Mouse (Mus musculus): ENCODE results near the gene Upk3a. TPM values are rescaled to one million over a fixed set of nuclear protein-coding genes. Genes with fewer than 3 reads are reported as not detected.

Upk3a gene
- total RNA-seq, 2 experiments from 2014 or later: not detected

GRCm38 (mm10) chr15:85049758-85050157 lies 32.8 kb downstream of the Upk3a start:
- no peak for DNase-seq

GRCm38 (mm10) chr15:85054098-85054497 lies 37.2 kb downstream of the Upk3a start:
- DNase-seq: no peak

- DNase-seq: no peak
Observed at GRCm38 (mm10) chr15:85055186-85055585, 38.2 kb downstream of the Upk3a start.

- no peak for DNase-seq
Observed at GRCm38 (mm10) chr15:85063421-85063820, 46.5 kb downstream of the Upk3a start.

GRCm38 (mm10) chr15:85070561-85070960 lies 53.6 kb downstream of the Upk3a start:
- DNase-seq: peak; percentile 45 to 75

Other genes with a start within 250 kb of the Upk3a start
- gene Phf21b, start 161.1 kb upstream of the Upk3a start, total RNA-seq (2021): 1 to 10 TPM in 1 of 2 experiments, under 1 TPM in 1; 0.92 to 1.9 TPM
- under 1 TPM; 0.08 to 0.10 TPM for gene Gm29666, start 97.1 kb upstream of the Upk3a start, total RNA-seq (2021)
- gene Nup50, start 93.7 kb upstream of the Upk3a start, total RNA-seq (2021): 10 to 100 TPM; 15.5 to 17.7 TPM
- gene 5031439G07Rik, start 28.6 kb upstream of the Upk3a start, total RNA-seq (2021): 10 to 100 TPM; 30.6 to 34.7 TPM
- gene Fam118a, start 11.8 kb downstream of the Upk3a start, total RNA-seq (2021): 1 to 10 TPM; 7.3 to 8.2 TPM
- gene Smc1b, start 114.8 kb downstream of the Upk3a start, total RNA-seq (2021): not detected
- not detected for gene Ribc2, start 114.9 kb downstream of the Upk3a start, total RNA-seq (2021)
- gene Fbln1, start 188.8 kb downstream of the Upk3a start, total RNA-seq (2021): 10 to 100 TPM; 54.5 to 74.1 TPM

All from heart, adult 18-20 months (tissue).